Mouse (Mus musculus) neural tube, embryonic 14.5 days (tissue): ENCODE results near the gene Pon3. TPM values are rescaled to one million over a fixed set of nuclear protein-coding genes. Genes with fewer than 3 reads are reported as not detected.

Source experiments
- ATAC-seq: fragments of 200-750 bp; cut with Nextera tagmentation; 2 replicates; pipeline ENCODE4 v1.8.0; 2017; ENCODE audit warnings: low read depth, mild to moderate bottlenecking, moderate TSS enrichment, moderate library complexity
- H3K27ac ChIP-seq: fragments of 300-500 bp; sonication (generic); 2 replicates; pipeline ENCODE4 v1.5.1; 2014; ENCODE audit warnings: low read depth, mild to moderate bottlenecking, control low read depth, low read length, moderate library complexity, mixed read lengths
- H3K27me3 ChIP-seq: fragments of 300-500 bp; sonication (generic); 2 replicates; pipeline ENCODE4 v1.6.1; 2014; ENCODE audit warnings: low read length; ENCODE audit not compliant: control insufficient read depth, insufficient read depth
- H3K36me3 ChIP-seq: fragments of 300-500 bp; sonication (generic); 2 replicates; pipeline ENCODE4 v1.6.1; 2014; ENCODE audit warnings: low read length, mixed read lengths; ENCODE audit not compliant: control insufficient read depth, insufficient read depth
- H3K4me1 ChIP-seq: fragments of 300-500 bp; sonication (generic); 2 replicates; pipeline ENCODE4 v1.6.1; 2014; ENCODE audit warnings: low read length; ENCODE audit not compliant: control insufficient read depth, insufficient read depth
- H3K4me2 ChIP-seq: fragments of 300-500 bp; sonication (generic); 2 replicates; pipeline ENCODE4 v1.6.1; 2014; ENCODE audit warnings: mild to moderate bottlenecking, low read depth, low read length, control low read depth
- H3K4me3 ChIP-seq: fragments of 300-500 bp; sonication (generic); 2 replicates; pipeline ENCODE4 v1.5.1; 2014; ENCODE audit warnings: low read depth, low read length, control low read depth, mixed read lengths
- H3K9ac ChIP-seq: fragments of 300-500 bp; sonication (generic); replicated peaks from 2 replicates; pipeline ENCODE4 v1.6.1; 2014; ENCODE audit warnings: low read depth, mild to moderate bottlenecking, control low read depth, low read length, mixed read lengths
- H3K9me3 ChIP-seq: fragments of 300-500 bp; sonication (generic); 2 replicates; pipeline ENCODE4 v1.6.1; 2016; ENCODE audit warnings: low read length; ENCODE audit not compliant: control insufficient read depth
- WGBS: fragments of 180-500 bp; shearing (Covaris S2); extraction: QIAGEN DNeasy Blood & Tissue Kit; methylation state at CpG from one replicate; pipeline ENCODE4 v1.1.7; 2014; 5-methylcytosine and 5-hydroxymethylcytosine counted together
- polyA plus RNA-seq: library from polyadenylated mRNA; unstranded; fragments of >200 nt; fragmentation: Nextera tagmentation; extraction: Ambion mirVana; gene quantifications from 2 replicates; pipeline ENCODE4 v1.2.1, GENCODE M21; 2014

Gene Pon3
- polyA plus RNA-seq, 1 experiment from 2014 or later: 2.7 TPM

DNA sequence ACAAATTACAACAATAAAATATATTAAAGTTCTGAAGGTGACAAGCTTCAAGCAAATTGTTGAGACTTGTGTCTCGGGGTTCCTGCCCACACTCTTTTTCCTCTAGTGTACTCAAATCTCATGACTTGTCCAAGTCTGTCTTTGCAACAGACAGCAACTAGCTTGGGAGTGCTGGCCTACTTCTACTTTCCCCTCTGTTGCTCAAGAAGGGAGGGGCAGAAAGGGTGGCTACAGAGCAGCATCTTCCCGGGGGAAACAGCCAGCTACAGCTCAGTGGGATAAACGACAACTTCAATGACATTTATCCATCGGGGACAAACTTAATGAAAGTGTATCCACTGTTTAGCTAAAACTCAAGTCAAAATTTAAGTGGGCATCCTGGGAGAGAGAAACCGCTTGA, 36.8 kb upstream of the Pon3 start:
- H3K27me3 ChIP-seq: no peaks in the 10 kb centered on the region
- no peak overlapping the region for H3K9ac ChIP-seq
- no peaks in the 10 kb centered on the region for H3K36me3 ChIP-seq
- H3K9me3 ChIP-seq: no peaks in the 10 kb centered on the region
- no peak overlapping the region for H3K4me2 ChIP-seq
- ATAC-seq: no peak
- WGBS: 83% methylated on average over 5 of the region's 5 CpGs
- H3K4me1 ChIP-seq: no peaks in the 10 kb centered on the region
- no peak overlapping the region for H3K4me3 ChIP-seq
- no peak overlapping the region for H3K27ac ChIP-seq

DNA sequence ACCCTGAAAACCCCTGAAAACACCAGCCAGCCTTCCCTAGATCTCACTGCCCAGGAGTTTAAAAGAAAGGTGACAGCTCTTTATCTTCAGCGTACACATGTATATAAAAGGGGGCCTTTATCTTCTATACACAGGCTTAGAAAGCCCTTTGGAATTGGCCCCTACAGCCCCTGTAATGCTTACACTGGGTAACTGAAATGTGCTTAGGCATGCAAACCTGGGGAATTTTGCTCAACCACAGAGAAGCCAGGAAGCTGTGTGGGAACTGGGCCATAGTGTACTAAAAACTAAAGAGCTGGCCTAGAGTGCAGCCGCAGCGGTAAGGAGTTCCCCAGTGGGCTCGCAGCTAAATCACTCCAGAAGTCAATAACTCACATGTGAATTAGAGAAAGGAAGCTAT, 35.4 kb upstream of the Pon3 start:
- H3K27me3 ChIP-seq: no peaks in the 10 kb centered on the region
- H3K4me2 ChIP-seq: no peak overlapping the region
- peak; percentile 32; the same call in 1 of the 2 replicates for ATAC-seq
- no peak overlapping the region for H3K4me3 ChIP-seq
- 50% methylated on average over 4 of the region's 4 CpGs for WGBS
- H3K9ac ChIP-seq: no peak overlapping the region
- H3K9me3 ChIP-seq: no peaks in the 10 kb centered on the region
- no peaks in the 10 kb centered on the region for H3K4me1 ChIP-seq
- H3K36me3 ChIP-seq: no peaks in the 10 kb centered on the region
- no peak overlapping the region for H3K27ac ChIP-seq

DNA sequence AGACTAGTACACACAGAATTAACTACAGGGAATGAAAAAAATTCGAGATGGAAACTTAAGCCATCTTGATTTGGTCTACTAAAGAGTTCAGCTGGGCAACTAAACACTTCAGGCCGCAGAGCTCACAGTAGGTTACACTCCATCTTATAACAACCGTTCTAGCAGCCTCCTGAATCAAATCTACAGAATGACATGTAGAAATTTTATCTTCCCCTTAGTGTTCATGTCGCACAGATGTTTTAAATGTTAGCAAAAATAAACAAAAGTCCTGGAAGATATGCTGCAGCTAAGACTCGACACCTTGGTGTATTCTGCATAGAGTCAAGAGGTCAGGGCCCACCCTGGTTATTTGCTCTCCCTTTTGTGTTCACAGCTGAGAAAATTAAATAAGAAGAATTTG, 31.8 kb upstream of the Pon3 start:
- WGBS: 80% methylated on average over 5 of the region's 5 CpGs
- no peak for ATAC-seq
- Histone ChIP-seq H3K4me1 (no peaks in the 10 kb centered on the region), H3K9me3 (no peaks in the 10 kb centered on the region), H3K27me3 (no peaks in the 10 kb centered on the region), H3K4me3 (no peak overlapping the region), H3K27ac (no peak overlapping the region), H3K9ac (no peak overlapping the region), H3K36me3 (no peaks in the 10 kb centered on the region), H3K4me2 (no peak overlapping the region)

DNA sequence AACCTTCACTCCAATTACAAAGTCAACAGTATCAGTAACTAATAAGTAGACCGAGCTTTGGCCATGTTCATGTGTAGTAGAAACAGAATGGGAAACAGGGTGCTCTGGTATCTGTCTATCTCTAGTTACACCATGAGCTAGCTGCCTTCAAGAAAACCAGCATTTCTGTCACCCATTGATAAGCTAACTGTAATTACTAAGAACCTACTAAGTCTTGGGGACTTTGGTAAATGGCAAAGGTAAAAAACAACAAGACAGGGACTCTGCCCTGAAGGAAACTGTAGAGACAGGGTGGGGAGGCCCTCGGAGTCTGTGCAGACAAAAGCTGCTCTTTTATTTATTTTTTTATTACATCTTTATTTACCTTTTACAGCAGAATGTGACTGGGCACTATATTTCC, 31.3 kb upstream of the Pon3 start:
- H3K27ac ChIP-seq: no peak overlapping the region
- no peak overlapping the region for H3K4me2 ChIP-seq
- H3K36me3 ChIP-seq: no peaks in the 10 kb centered on the region
- 87% methylated on average over 2 of the region's 2 CpGs for WGBS
- no peak overlapping the region for H3K4me3 ChIP-seq
- H3K27me3 ChIP-seq: no peaks in the 10 kb centered on the region
- no peaks in the 10 kb centered on the region for H3K4me1 ChIP-seq
- H3K9me3 ChIP-seq: no peaks in the 10 kb centered on the region
- ATAC-seq: no peak
- no peak overlapping the region for H3K9ac ChIP-seq

DNA sequence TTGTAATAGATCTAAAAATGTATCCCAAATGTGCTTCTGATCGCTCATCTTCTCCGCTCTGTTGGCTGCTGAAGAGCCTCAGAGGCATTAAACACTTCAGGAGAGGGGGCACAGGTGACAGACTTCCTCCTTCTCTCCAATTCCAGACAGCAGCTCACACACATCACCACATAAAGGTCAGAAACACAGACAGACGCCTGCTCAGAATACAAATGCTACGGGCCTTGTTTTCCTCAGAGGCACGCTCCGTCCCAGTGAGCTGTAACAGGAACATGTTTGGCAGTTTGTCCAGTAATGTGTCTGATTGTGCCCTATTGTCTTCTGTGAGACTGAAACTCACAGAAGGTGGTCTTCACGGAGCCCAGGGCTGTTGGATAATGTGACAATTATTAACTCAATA, 26.3 kb upstream of the Pon3 start:
- Histone ChIP-seq H3K36me3 (no peaks in the 10 kb centered on the region), H3K27ac (no peak overlapping the region), H3K4me3 (no peak overlapping the region), H3K9ac (no peak overlapping the region), H3K27me3 (no peaks in the 10 kb centered on the region), H3K4me1 (no peaks in the 10 kb centered on the region), H3K4me2 (no peak overlapping the region), H3K9me3 (no peaks in the 10 kb centered on the region)
- WGBS: 36% methylated on average over 7 of the region's 7 CpGs
- peak; percentile 58; the same call in 1 of the 2 replicates for ATAC-seq

DNA sequence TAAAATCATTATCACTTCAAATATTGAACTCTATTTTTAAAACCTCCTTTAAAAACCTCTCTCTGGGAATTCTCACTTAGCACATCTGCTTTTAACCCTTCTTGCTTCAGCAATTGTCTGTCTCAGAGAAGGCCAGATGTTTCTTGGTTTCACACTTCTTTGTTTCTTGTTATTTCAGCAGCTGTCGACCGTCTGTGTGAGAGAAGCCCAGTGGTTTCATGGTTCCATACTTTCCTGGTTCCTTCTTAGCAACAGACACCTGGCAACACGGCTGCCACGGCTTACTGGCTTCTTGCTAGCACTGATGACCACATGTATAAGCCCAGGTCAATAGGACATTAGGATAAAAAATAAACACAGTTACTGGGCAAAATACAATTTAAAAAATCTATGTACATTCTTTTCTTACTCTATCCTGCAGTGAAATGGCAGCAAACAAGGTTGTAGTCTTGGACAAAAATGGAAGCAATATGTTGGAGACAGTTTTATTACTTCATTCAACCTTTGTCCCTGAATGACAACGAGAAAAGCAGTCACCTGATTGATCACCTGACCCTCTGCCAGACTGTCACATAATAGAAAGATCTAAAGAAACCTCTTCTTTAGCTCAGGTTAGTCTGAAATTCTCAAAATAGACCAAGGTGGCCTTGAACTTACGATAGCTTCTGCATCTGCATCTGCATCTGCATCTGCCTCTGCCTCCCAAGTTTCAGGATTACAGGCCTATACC, 24.7 kb upstream of the Pon3 start:
- ATAC-seq: no peak
- Histone ChIP-seq H3K4me3 (no peak overlapping the region), H3K36me3 (no peaks in the 10 kb centered on the region), H3K4me2 (no peak overlapping the region), H3K4me1 (no peaks in the 10 kb centered on the region), H3K9me3 (no peaks in the 10 kb centered on the region), H3K9ac (no peak overlapping the region), H3K27ac (no peak overlapping the region), H3K27me3 (no peaks in the 10 kb centered on the region)
- WGBS: 52% methylated on average over 6 of the region's 6 CpGs

DNA sequence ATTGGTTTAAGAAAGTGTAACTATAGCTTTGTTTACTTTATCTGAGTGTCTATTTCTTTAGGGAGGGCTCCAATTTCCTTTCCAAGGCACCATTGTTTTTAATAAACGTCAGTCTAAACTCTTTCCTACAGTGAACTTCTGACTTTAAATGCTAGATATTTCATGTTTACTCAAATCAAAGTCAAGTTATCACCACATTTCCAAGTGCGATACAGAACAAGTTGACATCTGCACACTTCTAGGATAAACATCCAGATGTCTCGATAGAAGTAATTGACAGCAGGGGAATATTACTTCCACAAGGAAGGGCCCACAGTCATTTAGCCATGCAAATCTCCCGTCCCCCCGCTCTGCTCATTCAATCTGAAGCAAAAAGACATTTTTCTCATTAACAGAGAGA, 21.9 kb upstream of the Pon3 start:
- Histone ChIP-seq H3K4me1 (no peaks in the 10 kb centered on the region), H3K4me2 (no peak overlapping the region), H3K4me3 (no peak overlapping the region), H3K9ac (no peak overlapping the region), H3K9me3 (no peaks in the 10 kb centered on the region), H3K27ac (no peak overlapping the region), H3K27me3 (no peaks in the 10 kb centered on the region), H3K36me3 (no peaks in the 10 kb centered on the region)
- WGBS: 57% methylated on average over 5 of the region's 5 CpGs
- ATAC-seq: no peak

DNA sequence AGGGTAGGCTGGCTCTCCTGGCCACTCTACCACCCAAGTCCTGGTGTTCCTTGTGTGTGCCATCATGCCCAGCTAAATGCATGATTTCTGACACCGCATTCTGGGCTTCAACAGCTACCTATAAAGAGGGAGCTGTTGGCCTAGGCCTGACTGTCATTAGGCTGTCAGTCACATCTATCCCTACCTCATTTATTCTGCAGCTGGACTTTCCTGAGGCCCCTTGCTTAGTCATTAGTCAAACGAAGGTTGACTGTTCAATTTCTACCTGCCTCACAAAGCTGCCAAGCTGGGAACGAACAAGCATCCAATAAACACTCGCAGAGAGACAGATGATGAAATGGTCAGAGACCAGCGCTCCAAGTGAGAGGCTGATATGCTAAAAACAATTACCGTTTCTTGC, 13.6 kb upstream of the Pon3 start:
- no peaks in the 10 kb centered on the region for H3K9me3 ChIP-seq
- no peak overlapping the region for H3K27ac ChIP-seq
- ATAC-seq: no peak
- H3K36me3 ChIP-seq: no peaks in the 10 kb centered on the region
- H3K4me1 ChIP-seq: no peaks in the 10 kb centered on the region
- no peak overlapping the region for H3K4me3 ChIP-seq
- no peak overlapping the region for H3K4me2 ChIP-seq
- WGBS: 76% methylated on average over 6 of the region's 6 CpGs
- H3K9ac ChIP-seq: no peak overlapping the region
- no peaks in the 10 kb centered on the region for H3K27me3 ChIP-seq

DNA sequence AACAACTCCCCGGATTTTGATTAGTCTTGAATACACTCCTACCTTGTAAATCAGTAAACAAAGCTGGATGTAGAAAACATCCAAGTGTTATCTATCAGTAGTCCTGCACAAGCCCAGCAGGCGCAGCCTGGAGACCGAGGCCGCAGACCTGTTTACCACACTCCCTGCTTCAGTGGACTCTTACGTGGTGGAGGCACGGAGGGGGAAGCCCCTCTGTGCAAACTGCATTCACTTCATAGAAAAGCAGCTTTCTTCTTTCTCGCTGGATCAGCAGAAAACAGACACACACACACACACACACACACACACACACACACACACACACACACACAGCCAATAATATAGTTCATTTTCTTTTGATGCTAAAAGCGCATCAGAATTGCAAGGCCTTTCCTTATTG, 8.7 kb upstream of the Pon3 start:
- 72% methylated on average over 8 of the region's 8 CpGs for WGBS
- Histone ChIP-seq H3K4me2 (no peak overlapping the region), H3K4me3 (no peak overlapping the region), H3K9me3 (no peaks in the 10 kb centered on the region), H3K4me1 (no peaks in the 10 kb centered on the region), H3K9ac (no peak overlapping the region), H3K36me3 (no peaks in the 10 kb centered on the region), H3K27ac (no peak overlapping the region), H3K27me3 (no peaks in the 10 kb centered on the region)
- ATAC-seq: no peak
